Mouse (Mus musculus): Measurements from ENCODE around the gene Wbp11.

Wbp11 gene

GRCm38 (mm10) chr6:136831712-136832111, 3.7 kb upstream of the Wbp11 start:
- DNase-seq: no peak

DNA sequence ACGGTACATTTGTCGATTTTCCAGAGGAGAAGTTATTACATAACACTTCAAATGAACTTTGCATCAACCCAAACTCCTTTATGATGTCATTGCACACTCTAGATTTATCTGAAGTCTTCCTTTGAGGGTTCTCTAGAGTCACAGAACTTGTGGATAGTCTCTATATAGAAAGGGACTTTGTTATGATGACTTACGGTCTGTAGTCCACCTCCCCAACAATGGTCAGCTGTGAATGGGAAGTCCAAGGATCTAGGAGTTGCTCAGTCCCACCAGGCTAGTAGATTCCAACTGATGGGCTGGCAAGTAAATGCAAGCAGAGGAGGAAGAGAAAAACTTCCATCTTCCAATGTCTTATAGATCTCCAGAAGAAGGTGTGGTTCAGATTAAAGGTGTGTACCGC, 648 bp upstream of the Wbp11 start:
- DNase-seq: no peak

GRCm38 (mm10) chr6:136827516-136827880, 535 bp downstream of the Wbp11 start, which contains the start of gene BC049715:
Gene BC049715, plus strand, starts transcription at chr6:136827626.
- DNase-seq: peak; percentile 56

DNA sequence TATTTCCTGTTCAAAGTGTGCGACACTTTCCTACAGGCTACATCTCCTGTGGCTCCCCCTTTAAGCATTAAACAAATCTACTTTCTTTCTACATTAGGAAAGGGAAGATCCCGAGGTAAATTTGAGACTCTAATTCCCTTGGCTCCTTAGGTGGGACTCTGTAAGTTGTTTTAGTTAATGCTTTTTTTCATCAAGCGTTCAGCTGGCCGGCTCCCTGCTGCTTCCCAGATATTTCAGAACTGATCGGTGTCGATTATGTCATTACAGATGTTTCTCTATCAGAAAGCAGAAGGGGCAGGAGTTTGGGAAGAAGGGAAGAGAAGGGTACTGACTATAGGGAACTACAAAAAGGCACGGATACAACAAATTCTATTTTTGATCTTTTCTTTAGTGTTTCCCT, 917 bp downstream of the Wbp11 start:
- no peak for DNase-seq

DNA sequence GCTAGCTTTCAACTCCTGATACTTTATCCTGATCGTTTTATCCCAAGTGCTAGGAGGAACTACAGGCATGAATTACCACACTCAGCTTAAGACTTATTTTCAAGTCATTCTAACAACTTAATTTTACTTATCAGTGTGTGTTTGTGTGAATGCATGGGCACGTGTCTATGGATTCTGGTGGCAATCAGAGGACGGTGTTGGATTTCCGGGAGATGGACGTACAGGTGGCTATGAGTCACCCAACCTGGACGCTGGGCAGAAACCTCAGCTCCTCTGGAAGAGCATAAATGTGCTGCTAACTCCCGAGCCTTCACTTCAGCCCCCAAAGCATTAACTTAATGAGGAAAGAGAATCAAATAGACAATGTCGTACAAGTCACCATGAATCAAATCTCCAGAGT, 3.0 kb downstream of the Wbp11 start:
- no peak for DNase-seq

- DNase-seq: no peak
Observed at GRCm38 (mm10) chr6:136821086-136821485, 6.9 kb downstream of the Wbp11 start.

DNA sequence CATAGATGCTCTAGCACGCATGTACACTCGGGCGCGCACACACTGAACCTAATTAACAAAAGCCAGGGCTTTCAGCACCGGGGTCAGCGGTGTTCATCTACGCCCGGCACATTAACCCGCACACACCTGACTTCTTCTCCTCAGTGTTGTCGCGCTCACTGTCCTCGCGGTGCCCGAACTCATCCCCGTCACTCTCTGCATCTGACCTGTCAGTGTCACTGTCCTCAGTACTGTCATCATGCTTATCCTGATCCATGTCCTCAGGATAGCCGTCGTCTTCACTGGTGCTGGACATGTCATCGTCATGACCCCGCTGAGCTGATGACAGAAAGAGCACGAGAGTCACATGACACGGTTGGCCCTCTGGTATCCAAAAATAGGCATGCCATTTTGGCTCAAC, 7.7 kb downstream of the Wbp11 start:
- no peak for DNase-seq

- DNase-seq: no peak
Observed at GRCm38 (mm10) chr6:136817549-136817948, 10.5 kb downstream of the Wbp11 start.

DNA sequence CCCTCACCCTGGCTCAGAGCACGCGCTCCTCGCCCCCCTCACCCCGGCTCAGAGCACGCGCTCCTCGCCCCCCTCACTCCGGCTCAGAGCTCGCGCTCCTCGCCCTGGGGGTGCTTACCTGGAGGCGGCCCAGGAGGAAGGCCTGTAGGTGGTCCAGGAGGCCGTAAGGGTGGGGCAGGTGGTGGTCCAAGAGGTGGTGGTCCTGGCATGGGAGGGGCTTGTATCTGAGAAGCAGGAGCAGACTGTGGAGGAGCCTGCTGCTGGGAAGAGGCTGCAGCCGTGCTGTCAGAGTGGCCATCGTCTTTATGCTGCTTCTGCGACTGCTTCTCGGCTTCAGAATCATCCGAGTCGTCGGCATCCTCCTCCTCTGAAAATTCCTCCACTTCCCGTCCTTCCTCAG, 11.2 kb downstream of the Wbp11 start:
- no peak for DNase-seq

GRCm38 (mm10) chr6:136815381-136815780, 12.7 kb downstream of the Wbp11 start:
- no peak for DNase-seq

DNA sequence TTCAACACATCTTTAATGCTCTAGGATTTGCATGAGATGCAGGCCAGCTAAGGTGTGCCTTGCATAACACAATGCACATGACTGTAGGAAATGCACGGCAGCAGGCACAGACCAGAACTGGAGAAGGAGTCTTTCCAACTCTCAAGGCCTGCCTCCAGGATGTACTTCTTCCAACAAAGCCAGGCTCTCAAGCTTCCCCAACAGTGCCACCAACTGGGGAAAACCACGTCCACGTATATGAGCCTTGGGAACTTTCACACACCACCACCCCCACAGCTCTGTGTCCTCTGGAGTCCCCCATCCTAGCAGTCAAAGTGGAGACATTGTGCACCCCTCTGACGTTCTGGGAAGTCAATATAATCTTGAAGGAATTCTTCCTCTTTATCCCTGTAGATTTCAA, 14.9 kb downstream of the Wbp11 start:
- DNase-seq: no peak

DNA sequence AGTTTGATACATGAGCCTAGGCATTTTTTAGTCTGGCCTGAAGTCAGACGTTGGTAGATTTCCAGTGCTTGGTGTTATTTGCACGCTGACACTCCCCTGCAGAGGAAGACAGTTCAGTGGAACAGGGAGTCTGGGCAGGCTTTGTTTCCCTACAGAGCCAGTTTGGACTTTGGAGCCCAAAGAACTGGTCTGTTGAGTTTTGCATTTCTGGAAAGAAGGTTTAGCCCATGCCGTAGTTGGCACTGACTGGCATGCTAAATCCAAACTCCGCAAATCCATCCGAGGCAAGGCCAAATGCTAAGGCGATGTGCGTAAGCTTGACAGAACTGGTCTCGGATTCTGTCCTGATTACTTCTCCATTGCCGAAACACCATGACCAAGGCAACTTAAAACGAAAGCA, 16.8 kb downstream of the Wbp11 start:
- no peak for DNase-seq

DNA sequence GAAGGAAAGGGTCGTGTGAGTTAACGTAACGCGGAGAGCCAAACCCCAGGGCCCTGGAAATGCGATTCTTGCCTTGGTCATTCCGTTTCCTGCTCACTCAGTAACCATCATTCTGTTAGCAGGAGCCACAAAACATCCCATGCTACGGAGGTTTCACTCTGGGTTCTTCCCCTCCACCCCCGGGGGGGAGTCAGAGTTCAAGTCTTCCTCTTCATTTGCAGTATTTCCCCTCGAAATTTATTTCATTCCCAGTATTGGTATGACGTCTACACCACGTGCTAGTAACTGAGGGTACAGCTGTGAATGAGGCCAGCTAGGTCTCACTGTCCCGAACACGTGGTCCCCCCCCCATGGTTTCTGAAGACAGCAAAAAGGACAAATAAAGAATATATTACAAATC, 18.4 kb downstream of the Wbp11 start:
- no peak for DNase-seq

DNA sequence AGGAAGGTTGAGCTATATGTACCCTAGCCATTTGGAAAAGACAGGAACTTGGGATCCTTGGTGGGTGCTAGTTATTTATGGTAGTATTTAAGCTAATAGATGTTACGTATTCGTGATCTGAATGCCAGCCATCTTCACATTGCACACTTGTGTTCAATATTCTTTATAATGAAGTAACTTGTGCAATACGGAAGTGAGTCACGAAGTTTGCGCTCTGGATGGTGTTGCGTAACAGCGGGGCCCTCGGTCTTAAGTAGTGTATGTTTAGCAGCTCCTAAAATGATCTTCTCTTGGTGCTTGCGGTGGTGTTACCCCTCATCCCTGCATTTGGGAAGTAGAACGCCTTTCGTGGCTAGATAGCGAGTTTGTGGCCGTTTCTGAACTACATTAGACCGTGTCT, 19.0 kb downstream of the Wbp11 start:
- peak; percentile 61 for DNase-seq

DNA sequence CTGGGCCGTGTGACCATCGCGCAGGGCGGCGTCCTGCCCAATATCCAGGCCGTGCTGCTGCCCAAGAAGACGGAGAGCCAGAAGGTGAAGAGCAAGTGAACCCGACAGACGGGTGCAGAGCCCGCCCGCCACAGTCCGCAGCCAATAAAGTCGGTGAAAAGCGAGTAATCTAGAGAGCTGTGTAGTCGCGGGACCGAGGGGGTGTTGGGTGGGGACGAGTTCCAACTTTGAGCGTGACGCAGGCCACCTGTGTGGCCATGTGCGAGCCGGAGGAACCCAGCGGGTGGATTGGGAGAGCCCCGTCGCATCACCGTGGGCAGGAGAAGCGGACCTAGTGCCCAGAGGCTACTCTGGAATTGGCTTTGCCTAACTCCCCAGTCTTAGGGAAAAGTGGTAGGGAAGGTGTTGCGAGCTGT, 19.4 kb downstream of the Wbp11 start:
- peak; percentile 67 for DNase-seq

DNA sequence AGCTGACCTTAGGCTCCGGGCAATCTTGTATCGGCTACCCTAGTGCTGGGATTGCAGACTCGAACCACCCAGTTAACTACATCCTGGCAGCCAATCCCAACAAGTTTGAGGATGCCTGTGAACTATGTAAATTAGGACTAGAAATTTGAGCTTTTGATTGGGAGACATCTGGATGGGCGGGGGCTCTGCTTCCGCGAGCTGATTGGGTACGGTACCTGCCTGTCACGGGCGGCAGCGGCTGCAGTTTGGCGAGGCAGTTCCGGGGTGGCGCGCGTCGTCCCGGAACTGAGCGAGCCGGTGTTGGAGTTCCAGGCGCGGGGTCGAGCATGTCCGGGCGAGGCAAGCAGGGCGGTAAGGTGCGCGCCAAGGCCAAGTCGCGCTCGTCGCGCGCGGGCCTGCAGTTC, 20.0 kb downstream of the Wbp11 start, which contains the start of gene H2afj:
TSS of gene H2afj (plus strand) at position 231 of the 404 bp plus-strand sequence.
- DNase-seq: peak; percentile 98

DNA sequence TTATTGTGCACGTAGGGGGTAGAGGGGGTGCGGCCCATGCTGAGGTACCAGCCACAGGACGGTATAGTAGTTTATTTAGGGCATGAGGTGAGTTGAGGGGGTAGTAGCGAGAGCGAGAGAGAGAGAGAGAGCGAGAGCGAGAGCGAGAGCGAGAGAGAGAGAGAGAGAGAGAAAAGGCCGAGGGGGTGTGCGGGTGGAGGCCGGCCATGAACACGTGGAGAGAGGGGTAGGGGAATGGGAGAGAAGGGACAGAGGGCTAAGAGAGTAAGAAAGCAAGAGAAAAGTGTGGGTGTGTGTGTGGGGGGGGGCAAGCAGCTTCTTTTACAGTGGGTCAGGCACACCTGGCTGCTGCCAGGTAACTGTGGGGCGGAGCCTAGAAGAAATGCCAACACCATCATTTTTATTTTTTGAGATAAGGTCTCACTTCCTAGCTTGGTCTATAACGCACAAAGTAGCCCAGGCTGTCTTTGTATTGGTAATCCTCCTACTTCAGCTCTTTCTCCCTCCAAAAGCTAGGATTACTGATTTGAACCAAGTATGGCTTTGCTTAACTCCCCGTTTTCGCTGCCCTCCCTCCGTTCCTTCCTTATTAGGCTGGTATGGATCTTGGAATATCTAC, 20.5 kb downstream of the Wbp11 start:
- DNase-seq: no peak

DNA sequence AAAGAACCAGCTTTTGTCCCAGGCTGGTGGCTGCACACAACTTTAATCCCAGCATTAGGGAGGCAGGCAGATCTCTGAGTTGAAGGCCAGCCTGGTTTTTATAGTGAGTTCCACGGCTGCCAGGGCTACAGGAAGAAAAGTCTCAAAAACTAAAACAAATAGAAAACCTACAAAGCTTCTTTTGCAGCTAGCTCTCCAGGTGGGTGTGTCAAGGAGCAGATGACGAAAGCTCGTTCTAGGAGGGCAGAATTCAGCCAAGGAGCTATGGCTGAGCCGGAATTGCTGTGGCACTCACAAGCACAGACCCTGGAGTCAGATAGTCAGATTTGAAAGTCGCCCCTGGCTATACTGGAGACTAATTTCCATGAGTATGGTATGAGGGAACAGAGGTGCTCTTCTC, 21.2 kb downstream of the Wbp11 start:
- DNase-seq: peak; percentile 31

GRCm38 (mm10) chr6:136805409-136805775, 22.6 kb downstream of the Wbp11 start:
- DNase-seq: no peak

GRCm38 (mm10) chr6:136804705-136805408, 23.2 kb downstream of the Wbp11 start:
- DNase-seq: peak; percentile 41

DNA sequence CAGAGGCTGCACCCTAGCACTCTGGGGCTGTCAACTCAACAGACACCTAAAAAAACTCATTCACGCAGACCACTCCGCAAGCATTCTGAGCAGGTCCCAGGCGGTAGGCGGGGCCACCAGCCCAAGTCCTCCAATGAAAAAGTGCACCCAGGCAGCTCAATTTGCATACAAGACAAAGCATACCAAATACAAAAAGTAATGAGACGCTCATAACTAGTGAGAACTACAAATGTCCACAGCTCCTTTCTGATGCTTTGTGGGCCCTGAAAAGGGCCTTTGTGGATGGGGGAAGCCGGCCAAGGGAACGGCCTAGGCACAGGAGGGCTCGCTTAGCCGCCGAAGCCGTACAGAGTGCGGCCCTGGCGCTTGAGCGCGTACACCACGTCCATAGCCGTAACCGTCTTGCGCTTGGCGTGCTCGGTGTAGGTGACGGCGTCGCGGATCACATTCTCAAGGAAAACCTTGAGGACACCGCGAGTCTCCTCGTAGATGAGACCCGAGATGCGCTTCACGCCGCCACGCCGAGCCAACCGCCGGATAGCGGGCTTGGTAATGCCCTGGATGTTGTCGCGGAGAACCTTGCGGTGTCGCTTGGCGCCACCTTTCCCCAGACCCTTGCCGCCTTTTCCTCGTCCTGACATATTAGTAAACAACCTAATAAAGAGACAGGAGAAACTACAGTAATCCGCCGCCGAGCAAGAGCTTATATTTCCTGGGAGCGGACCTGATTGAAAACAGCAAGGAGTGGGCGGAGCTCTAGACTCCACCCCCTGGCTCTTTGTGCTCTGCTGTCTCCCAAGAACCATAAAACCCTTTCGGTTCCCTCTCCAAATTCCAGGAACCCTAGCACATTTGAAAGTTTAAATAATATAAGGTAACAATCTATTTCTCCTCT, 24.0 kb downstream of the Wbp11 start, which contains the start of gene Hist4h4:
TSS of gene Hist4h4 (minus strand) at position 677 of the 895 bp plus-strand sequence.
- DNase-seq: peak; percentile 94

DNA sequence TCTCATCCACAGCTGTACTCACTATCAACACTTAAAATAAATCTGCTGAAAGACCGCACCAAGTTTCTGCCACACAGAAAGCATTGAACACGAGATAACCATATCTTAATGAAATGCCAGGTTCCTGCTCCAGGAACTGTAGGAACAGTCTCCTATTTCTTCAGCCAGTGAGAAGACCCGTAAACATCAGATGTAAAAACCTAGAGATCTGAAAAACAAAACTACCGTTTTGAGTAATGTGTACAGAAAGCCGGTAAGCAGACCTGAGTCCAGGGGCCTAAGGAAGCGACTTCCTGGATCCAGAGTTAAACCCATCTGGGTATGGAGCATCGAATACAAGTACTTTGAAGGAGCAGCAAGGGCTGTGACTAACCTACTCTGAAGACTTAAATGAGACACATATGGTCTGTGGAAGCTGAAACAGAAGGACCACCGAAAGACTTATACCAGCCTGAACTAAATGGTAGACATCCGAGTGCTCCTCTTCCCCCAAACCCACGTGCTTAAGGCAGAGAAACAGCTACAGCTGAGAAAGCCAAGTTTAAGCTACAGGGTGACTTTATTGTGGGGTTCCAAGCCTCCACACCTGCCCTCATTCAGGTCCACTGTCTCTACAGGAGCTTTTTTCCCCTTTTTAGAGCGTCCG, 24.8 kb downstream of the Wbp11 start:
- no peak for DNase-seq

- DNase-seq: no peak
Observed at GRCm38 (mm10) chr6:136801274-136801673, 26.8 kb downstream of the Wbp11 start.
